Mouse (Mus musculus) liver, embryonic 14 days (tissue): ENCODE data around the gene Borcs6. TPM values are rescaled to one million over a fixed set of nuclear protein-coding genes. Genes with fewer than 3 reads are reported as not detected.

Experiments used
- polyA plus RNA-seq: library from polyadenylated mRNA; depleted of rRNA; stranded (reverse); fragments of >200 nt; gene quantifications from 2 replicates; pipeline ENCODE4 v1.2.3, GENCODE M21; 2012; rRNA removed

Borcs6 gene
- 3.3 and 3.5 TPM in 2 replicates for polyA plus RNA-seq

GRCm38 (mm10) chr11:69059357-69059974 lies at the start of gene Borcs6:
Gene Borcs6, plus strand, starts transcription at chr11:69059717.

GRCm38 (mm10) chr11:69015644-69016441 lies 43.7 kb upstream of the Borcs6 start, which contains the start of gene Ctc1:
Gene Ctc1, plus strand, starts transcription at chr11:69015911.

GRCm38 (mm10) chr11:69045531-69046394 lies 13.8 kb upstream of the Borcs6 start, which contains the start of gene Aurkb:
Gene Aurkb, plus strand, starts transcription at chr11:69045647.

GRCm38 (mm10) chr11:69070590-69071222 lies 11.2 kb downstream of the Borcs6 start, which contains the start of gene Tmem107:
Gene Tmem107, plus strand, starts transcription at chr11:69070806.

GRCm38 (mm10) chr11:69088103-69088855 lies 28.8 kb downstream of the Borcs6 start, which contains the start of gene Vamp2:
Gene Vamp2, plus strand, starts transcription at chr11:69088490.

GRCm38 (mm10) chr11:69094697-69095429 lies 35.3 kb downstream of the Borcs6 start, which contains the start of gene Per1:
Gene Per1, plus strand, starts transcription at chr11:69095217.

Other genes starting within 250 kb of the Borcs6 start
- gene Ndel1, start 187.9 kb upstream of the Borcs6 start, polyA plus RNA-seq: 21.0 and 23.7 TPM in 2 replicates
- gene Rnf222, start 171.2 kb upstream of the Borcs6 start, polyA plus RNA-seq: 0.06 and 0.11 TPM in 2 replicates
- gene Rpl26, start 158.1 kb upstream of the Borcs6 start, polyA plus RNA-seq: 1,921 and 1,984 TPM in 2 replicates
- gene Odf4, start 132.6 kb upstream of the Borcs6 start, polyA plus RNA-seq: not detected in 2 replicates
- gene Arhgef15, start 102.2 kb upstream of the Borcs6 start, polyA plus RNA-seq: 1.2 and 1.5 TPM in 2 replicates
- 0.42 and 0.44 TPM in 2 replicates for gene Slc25a35, start 91.6 kb upstream of the Borcs6 start, polyA plus RNA-seq
- gene Rangrf, start 84.5 kb upstream of the Borcs6 start, polyA plus RNA-seq: 21.1 and 24.1 TPM in 2 replicates
- 10.1 and 13.1 TPM in 2 replicates for gene Pfas, start 51.3 kb upstream of the Borcs6 start, polyA plus RNA-seq
- gene Ctc1, start 43.8 kb upstream of the Borcs6 start, polyA plus RNA-seq: 18.1 and 20.4 TPM in 2 replicates
- gene Aurkb, start 14.1 kb upstream of the Borcs6 start, polyA plus RNA-seq: 73.3 and 80.7 TPM in 2 replicates
- gene Tmem107, start 11.1 kb downstream of the Borcs6 start, polyA plus RNA-seq: 11.6 and 12.9 TPM in 2 replicates
- 19.1 and 24.8 TPM in 2 replicates for gene Vamp2, start 28.8 kb downstream of the Borcs6 start, polyA plus RNA-seq
- gene Per1, start 35.5 kb downstream of the Borcs6 start, polyA plus RNA-seq: 1.5 and 1.9 TPM in 2 replicates
- gene Hes7, start 60.7 kb downstream of the Borcs6 start, polyA plus RNA-seq: 0.09 and 0.10 TPM in 2 replicates
- 0.03 and 0.07 TPM in 2 replicates for gene 9130213A22Rik, start 62.9 kb downstream of the Borcs6 start, polyA plus RNA-seq
- 0.05 and 0.08 TPM in 2 replicates for gene Aloxe3, start 66.2 kb downstream of the Borcs6 start, polyA plus RNA-seq
- gene Alox12b, start 97.3 kb downstream of the Borcs6 start, polyA plus RNA-seq: not detected in 2 replicates
- 0.01 TPM in 2 replicates for gene Alox8, start 138.1 kb downstream of the Borcs6 start, polyA plus RNA-seq
- under 0.01 TPM in 1 of 2 replicates, not detected in the other for gene Gucy2e, start 177.3 kb downstream of the Borcs6 start, polyA plus RNA-seq